Mouse (Mus musculus): ENCODE data around the gene Hoxa9.

DNA sequence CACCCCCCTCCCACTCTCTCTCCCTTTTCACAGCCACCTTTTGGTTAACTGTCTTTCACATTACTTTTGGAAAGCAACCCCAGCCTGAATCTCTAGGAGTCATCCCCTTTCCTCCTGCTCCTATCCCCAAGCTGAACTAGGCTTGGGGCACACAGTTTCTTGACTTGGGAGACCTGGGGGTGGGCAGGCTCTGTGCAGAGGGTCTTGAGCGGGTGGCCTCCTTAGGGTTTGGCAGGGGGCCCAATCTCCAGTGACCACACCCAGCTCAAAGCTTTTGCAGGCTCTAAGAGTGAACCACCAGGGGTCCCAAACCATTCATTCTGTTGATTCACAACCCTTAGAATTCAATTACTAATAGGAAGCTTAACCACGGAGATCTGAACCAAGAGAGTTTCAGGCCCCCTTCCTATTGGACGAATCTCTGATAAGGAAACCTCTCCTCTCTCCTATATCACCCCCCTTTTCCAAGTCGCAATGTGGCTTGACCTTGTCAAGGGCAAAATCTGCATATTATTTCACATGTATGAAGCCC, 12.0 kb upstream of the Hoxa9 start:
- TF ChIP-seq CTCF (IDR thresholded peaks at IDR 0.05; ENCODE audit: insufficient read depth, low read depth, low read length) (no peak), POLR2A (IDR thresholded peaks at IDR 0.05; ENCODE audit: insufficient read depth, low read depth, low read length) (no peak)

Data from olfactory bulb, adult 2 months (tissue).